Comparison of ENCODE assay signal across 11 mouse cellular contexts in genomic region chr5:112851389-112851788, GRCm38 (mm10). TPM values are rescaled to one million over a fixed set of nuclear protein-coding genes. Genes with fewer than 3 reads are reported as not detected.
A peak's percentile ranks its signal among the peaks of the same experiment; 100 is the strongest.
DNase-seq lines count a peak whose midpoint lies in the region; ATAC-seq and TF ChIP-seq lines count a peak whose summit lies in the region.
"Had no signal": no experiment of that assay in that cellular context is flagged by ENCODE, and none has a peak within 500 bp of the region (broad histone marks: within the 10 kb centered on the region; RNA-seq: fewer than 3 reads in every experiment).

No protein-coding gene starts in this region.

- H3K27me3 ChIP-seq in midbrain, embryonic 10.5 days (ENCODE audit: low read depth, poor library complexity, severe bottlenecking) = peaks cover 67% of the 10 kb centered on the region
- H3K27me3 ChIP-seq in midbrain, postnatal 0 days (ENCODE audit: insufficient read depth, low read length) = no peaks in the 10 kb centered on the region
- peaks cover 4% of the 10 kb centered on the region; the same call in 1 of the 2 replicates for H3K27me3 ChIP-seq in embryonic facial prominence, embryonic 14.5 days (replicated peaks; ENCODE audit: control insufficient read depth, insufficient read depth, low read length)
- no peaks in the 10 kb centered on the region for H3K27me3 ChIP-seq in hindbrain, embryonic 15.5 days
- no peaks in the 10 kb centered on the region for H3K27me3 ChIP-seq in midbrain, embryonic 16.5 days (ENCODE audit: control insufficient read depth, insufficient read depth, low read depth, low read length)

- peak overlapping the region; percentile 19 for H3K27ac ChIP-seq in midbrain, embryonic 10.5 days (replicated peaks)
- no peak overlapping the region for H3K27ac ChIP-seq in midbrain, postnatal 0 days (ENCODE audit: low read depth, low read length)
- no peak overlapping the region for H3K27ac ChIP-seq in embryonic facial prominence, embryonic 14.5 days (replicated peaks; ENCODE audit: low read depth, low read length)
- peak overlapping the region; percentile 65 for H3K27ac ChIP-seq in hindbrain, embryonic 15.5 days (replicated peaks)
- H3K27ac ChIP-seq in midbrain, embryonic 16.5 days (ENCODE audit: low read length) = peak overlapping the region; percentile 77
- H3K27ac ChIP-seq: embryonic facial prominence, embryonic 12.5 days had no signal

- H3K9me3 ChIP-seq in midbrain, embryonic 10.5 days (replicated peaks) = no peaks in the 10 kb centered on the region
- no peaks in the 10 kb centered on the region for H3K9me3 ChIP-seq in midbrain, postnatal 0 days (ENCODE audit: low read length)
- H3K9me3 ChIP-seq in embryonic facial prominence, embryonic 14.5 days (ENCODE audit: control insufficient read depth, low read length) = no peaks in the 10 kb centered on the region
- H3K9me3 ChIP-seq in hindbrain, embryonic 15.5 days = no peaks in the 10 kb centered on the region
- no peaks in the 10 kb centered on the region for H3K9me3 ChIP-seq in midbrain, embryonic 16.5 days (replicated peaks; ENCODE audit: control insufficient read depth, low read length, poor library complexity, severe bottlenecking)
- H3K9me3 ChIP-seq: embryonic facial prominence, embryonic 12.5 days had no signal

- no peak for TF ChIP-seq CTCF in midbrain, postnatal 0 days (IDR thresholded peaks at IDR 0.05)

- no peak for ATAC-seq in midbrain, postnatal 0 days (ENCODE audit: low FRiP score)
- ATAC-seq in embryonic facial prominence, embryonic 14.5 days (ENCODE audit: low read depth) = no peak
- 0 out of 2 replicates have a peak, but pooled peaks have one; percentile 27 for ATAC-seq in hindbrain, embryonic 15.5 days (ENCODE audit: low FRiP score, low read depth)
- peak; percentile 30; the same call in 1 of the 2 replicates for ATAC-seq in midbrain, embryonic 16.5 days
- ATAC-seq: liver, postnatal 0 days had no signal

- WGBS in midbrain, embryonic 10.5 days = 33% methylated on average over 5 of the region's 5 CpGs
- WGBS in midbrain, postnatal 0 days = 11% methylated on average over 5 of the region's 5 CpGs
- WGBS in embryonic facial prominence, embryonic 14.5 days = 19% methylated on average over 5 of the region's 5 CpGs
- WGBS in hindbrain, embryonic 15.5 days = 8% methylated on average over 5 of the region's 5 CpGs
- 7% methylated on average over 5 of the region's 5 CpGs for WGBS in midbrain, embryonic 16.5 days

- no peak overlapping the region for H3K4me3 ChIP-seq in midbrain, embryonic 10.5 days
- no peak overlapping the region for H3K4me3 ChIP-seq in midbrain, postnatal 0 days (ENCODE audit: low read depth, low read length)
- H3K4me3 ChIP-seq in embryonic facial prominence, embryonic 14.5 days (ENCODE audit: low read depth, low read length) = no peak overlapping the region
- H3K4me3 ChIP-seq in hindbrain, embryonic 15.5 days = no peak overlapping the region
- H3K4me3 ChIP-seq in midbrain, embryonic 16.5 days (ENCODE audit: low read depth, low read length) = no peak overlapping the region
- H3K4me3 ChIP-seq: embryonic facial prominence, embryonic 12.5 days had no signal

- no peaks in the 10 kb centered on the region for H3K36me3 ChIP-seq in midbrain, embryonic 10.5 days
- H3K36me3 ChIP-seq in midbrain, postnatal 0 days (ENCODE audit: insufficient read depth, low read length) = no peaks in the 10 kb centered on the region
- H3K36me3 ChIP-seq in embryonic facial prominence, embryonic 14.5 days (ENCODE audit: control insufficient read depth, insufficient read depth, low read length) = no peaks in the 10 kb centered on the region
- no peaks in the 10 kb centered on the region for H3K36me3 ChIP-seq in hindbrain, embryonic 15.5 days
- no peaks in the 10 kb centered on the region for H3K36me3 ChIP-seq in midbrain, embryonic 16.5 days (ENCODE audit: control insufficient read depth, insufficient read depth, low read length)
- H3K36me3 ChIP-seq: embryonic facial prominence, embryonic 12.5 days had no signal

- H3K4me1 ChIP-seq in midbrain, embryonic 10.5 days = peaks cover 76% of the 10 kb centered on the region
- H3K4me1 ChIP-seq in midbrain, postnatal 0 days (ENCODE audit: insufficient read depth, low read length) = peaks cover 10% of the 10 kb centered on the region; the same call in 1 of the 2 replicates
- peaks cover 26% of the 10 kb centered on the region for H3K4me1 ChIP-seq in embryonic facial prominence, embryonic 14.5 days (ENCODE audit: control insufficient read depth, insufficient read depth, low read length)
- H3K4me1 ChIP-seq in hindbrain, embryonic 15.5 days (replicated peaks) = peaks cover 60% of the 10 kb centered on the region
- H3K4me1 ChIP-seq in midbrain, embryonic 16.5 days (ENCODE audit: control insufficient read depth, insufficient read depth, low read length) = peaks cover 34% of the 10 kb centered on the region

- no peak overlapping the region for H3K9ac ChIP-seq in midbrain, postnatal 0 days (replicated peaks; ENCODE audit: low read length, poor library complexity, severe bottlenecking)
- no peak overlapping the region for H3K9ac ChIP-seq in embryonic facial prominence, embryonic 14.5 days (ENCODE audit: low read depth, low read length)
- no peak overlapping the region for H3K9ac ChIP-seq in hindbrain, embryonic 15.5 days
- H3K9ac ChIP-seq in midbrain, embryonic 16.5 days (ENCODE audit: low read depth, low read length) = 0 out of 2 replicates have a peak overlapping the region, but pooled peaks have one; percentile 30
- H3K9ac ChIP-seq: embryonic facial prominence, embryonic 12.5 days; liver, postnatal 0 days had no signal

- no peak overlapping the region for H3K4me2 ChIP-seq in midbrain, postnatal 0 days (ENCODE audit: low read depth, low read length, poor library complexity, severe bottlenecking)
- H3K4me2 ChIP-seq in embryonic facial prominence, embryonic 14.5 days (ENCODE audit: low read depth, low read length) = no peak overlapping the region
- H3K4me2 ChIP-seq in hindbrain, embryonic 15.5 days = no peak overlapping the region
- H3K4me2 ChIP-seq in midbrain, embryonic 16.5 days (ENCODE audit: low read length) = no peak overlapping the region
- H3K4me2 ChIP-seq: embryonic facial prominence, embryonic 12.5 days had no signal

- no peak for DNase-seq in midbrain, embryonic 10.5 days (ENCODE audit: low spot score)
- no peak for DNase-seq in midbrain, postnatal 0 days (ENCODE audit: low spot score)
- peak; percentile 69 for DNase-seq in embryonic facial prominence, embryonic 14.5 days (ENCODE audit: low spot score)
- DNase-seq in spleen, adult 18-20 months = no peak
- no peak for DNase-seq in thymus, postnatal 10 days (ENCODE audit: low spot score in 2 of 2)
- DNase-seq in kidney, adult 8-10 months = no peak
- DNase-seq: liver, postnatal 0 days; thymus, postnatal 4 days had no signal

RNA-seq across cellular contexts. Expression of gene Myo18b, which starts 44.8 kb away (rescaled TPM):
- 0.63 and 1.2 TPM in 2 replicates for polyA plus RNA-seq in midbrain, embryonic 10.5 days (2016; fragmentation: Nextera tagmentation; extraction: Ambion mirVana)
- 1.1 and 1.9 TPM in 2 replicates for total RNA-seq in midbrain, postnatal 0 days (2014; rRNA removed)
- polyA plus RNA-seq in midbrain, postnatal 0 days (2015; fragmentation: Nextera tagmentation; extraction: Ambion mirVana) = 1.3 and 1.7 TPM in 2 replicates
- polyA plus RNA-seq in embryonic facial prominence, embryonic 14.5 days (2014; fragmentation: Nextera tagmentation; extraction: Ambion mirVana) = 6.7 and 9.4 TPM in 2 replicates
- 1.0 and 1.5 TPM in 2 replicates for polyA plus RNA-seq in hindbrain, embryonic 15.5 days (2015; fragmentation: Nextera tagmentation; extraction: Ambion mirVana)
- polyA plus RNA-seq in midbrain, embryonic 16.5 days (2015; fragmentation: Nextera tagmentation; extraction: Ambion mirVana) = 2.0 TPM in 2 replicates
- polyA plus RNA-seq: liver, postnatal 0 days had no signal

Comparison
In these comparisons a context has a peak if more than half of its experiments do, and no peak if none do; other contexts are left out.
1. H3K27ac ChIP-seq: peak in midbrain, embryonic 10.5 days (single experiment), hindbrain, embryonic 15.5 days (single experiment) and midbrain, embryonic 16.5 days (single experiment); none in midbrain, postnatal 0 days (single experiment) and embryonic facial prominence, embryonic 14.5 days (single experiment).
2. ATAC-seq: peak in hindbrain, embryonic 15.5 days (single experiment) and midbrain, embryonic 16.5 days (single experiment); none in midbrain, postnatal 0 days (single experiment) and embryonic facial prominence, embryonic 14.5 days (single experiment).